Mouse (Mus musculus) kidney, adult 9 months (tissue): ENCODE measurements around the gene Rp2.

Experiments
- DNase-seq: peaks from one replicate; pipeline ENCODE4 v3.0.0; 2022

Gene Rp2

DNA sequence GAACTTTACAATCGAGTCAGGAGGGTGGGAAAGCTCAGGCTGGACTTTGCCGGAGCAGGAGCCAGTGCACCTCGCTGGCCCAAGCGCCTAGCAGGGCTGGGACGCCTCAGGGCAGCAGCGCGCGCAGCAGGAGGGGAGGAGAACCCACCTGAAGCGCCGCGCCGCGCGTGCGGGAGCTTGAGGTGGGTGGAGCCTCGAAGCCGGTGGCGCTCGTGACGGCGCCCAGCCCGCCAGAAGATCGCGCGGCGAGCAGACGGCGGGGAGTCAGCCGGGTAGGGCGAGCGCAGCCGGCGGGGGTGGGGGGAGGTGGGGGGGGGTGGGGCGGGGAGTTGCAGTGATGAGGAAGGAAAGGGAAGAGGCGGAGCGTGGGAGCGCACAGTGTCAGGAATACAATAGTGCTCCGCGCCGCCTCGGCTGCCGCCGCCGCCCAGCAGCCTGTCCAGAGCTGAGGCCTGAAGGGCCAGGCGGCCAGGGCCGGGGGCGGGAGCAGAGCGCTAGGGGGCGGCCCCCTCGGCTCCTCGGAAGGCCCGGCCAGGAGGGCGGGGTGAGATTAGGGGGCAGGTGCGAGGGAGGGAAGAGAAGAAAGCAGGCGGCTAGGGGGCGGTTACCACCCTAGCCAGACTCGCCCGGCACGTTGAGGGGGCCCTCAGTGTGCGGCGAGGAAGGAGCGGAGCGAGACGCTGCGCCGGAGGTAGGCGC, 61.0 kb downstream of the Rp2 start, which contains the start of gene Jade3:
Gene Jade3, plus strand, starts transcription at position 549 of the 699 bp plus-strand sequence.
- peak; percentile 84 for DNase-seq

DNA sequence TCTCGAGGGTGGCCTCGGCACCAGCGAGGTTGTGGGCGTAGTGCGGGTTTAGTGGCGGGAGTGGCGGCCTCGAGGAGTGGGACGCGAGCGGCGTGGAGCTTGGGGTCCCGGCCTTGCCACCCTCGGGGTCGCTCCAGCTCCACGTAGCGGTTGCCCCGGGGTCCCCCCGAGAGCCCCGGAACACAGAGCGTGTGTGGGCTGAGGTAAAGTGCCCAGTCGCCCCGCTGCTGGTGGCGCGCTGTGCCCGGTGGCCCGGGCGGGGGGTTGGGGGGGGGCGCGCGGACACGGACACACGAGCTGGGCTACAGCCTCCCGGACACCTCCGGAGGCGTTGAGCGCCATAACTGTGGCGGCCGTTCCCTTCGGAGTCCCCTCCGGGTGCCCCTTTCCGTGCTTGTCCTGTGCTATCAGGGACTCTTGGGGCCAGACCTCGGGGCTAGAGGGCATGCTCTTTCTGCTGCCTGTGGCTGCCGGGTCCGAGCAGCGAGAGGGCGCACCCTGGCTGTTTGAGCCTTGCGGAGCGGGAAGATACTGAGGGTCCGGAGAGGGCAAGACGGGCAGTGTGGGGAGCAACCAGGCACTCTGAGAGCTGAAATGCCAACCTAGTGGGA, 61.7 kb downstream of the Rp2 start:
- peak; percentile 24 for DNase-seq
